Mouse (Mus musculus): ENCODE results near the gene Arhgap15.

DNA sequence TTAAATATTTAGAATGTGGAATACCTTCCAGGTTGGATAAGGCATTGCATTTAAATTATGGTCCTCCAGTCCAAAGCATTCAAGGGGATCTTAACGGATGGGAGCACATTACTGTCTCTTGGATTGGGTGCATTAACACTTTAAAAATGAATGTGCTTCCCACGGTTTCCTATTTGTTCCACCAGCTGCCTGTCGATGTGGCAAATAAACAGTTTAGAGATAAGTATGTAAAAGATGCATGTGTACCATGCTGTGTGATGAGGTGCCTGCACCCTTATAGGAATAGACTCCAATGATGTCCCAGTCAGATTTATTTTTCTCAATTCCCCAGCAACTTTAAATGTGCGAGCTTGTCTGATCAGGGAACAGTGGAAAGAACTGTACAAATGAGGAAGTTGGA lies 332.6 kb downstream of the Arhgap15 start:
- TF ChIP-seq POLR2A (IDR thresholded peaks at IDR 0.05; ENCODE audit: extremely low read depth, insufficient read depth, low read length) (no peak), CTCF (IDR thresholded peaks at IDR 0.05; ENCODE audit: low read depth, low read length) (no peak)
